Mouse (Mus musculus) ES-Bruce4 (cell line): ENCODE measurements around the gene Bcar1.

ENCODE experiments used
- CTCF ChIP-seq: IDR thresholded peaks from one replicate; pipeline ENCODE4 v1.8.1; 2011; ENCODE audit warnings: low read depth, low read length
- EP300 ChIP-seq: IDR thresholded peaks from 2 replicates; pipeline ENCODE4 v1.6.1; 2011; ENCODE audit warnings: low read depth, low read length; ENCODE audit not compliant: insufficient read depth
- POLR2A ChIP-seq: IDR thresholded peaks from one replicate; pipeline ENCODE4 v1.8.1; 2011; ENCODE audit warnings: low read length; ENCODE audit not compliant: insufficient read depth

DNA sequence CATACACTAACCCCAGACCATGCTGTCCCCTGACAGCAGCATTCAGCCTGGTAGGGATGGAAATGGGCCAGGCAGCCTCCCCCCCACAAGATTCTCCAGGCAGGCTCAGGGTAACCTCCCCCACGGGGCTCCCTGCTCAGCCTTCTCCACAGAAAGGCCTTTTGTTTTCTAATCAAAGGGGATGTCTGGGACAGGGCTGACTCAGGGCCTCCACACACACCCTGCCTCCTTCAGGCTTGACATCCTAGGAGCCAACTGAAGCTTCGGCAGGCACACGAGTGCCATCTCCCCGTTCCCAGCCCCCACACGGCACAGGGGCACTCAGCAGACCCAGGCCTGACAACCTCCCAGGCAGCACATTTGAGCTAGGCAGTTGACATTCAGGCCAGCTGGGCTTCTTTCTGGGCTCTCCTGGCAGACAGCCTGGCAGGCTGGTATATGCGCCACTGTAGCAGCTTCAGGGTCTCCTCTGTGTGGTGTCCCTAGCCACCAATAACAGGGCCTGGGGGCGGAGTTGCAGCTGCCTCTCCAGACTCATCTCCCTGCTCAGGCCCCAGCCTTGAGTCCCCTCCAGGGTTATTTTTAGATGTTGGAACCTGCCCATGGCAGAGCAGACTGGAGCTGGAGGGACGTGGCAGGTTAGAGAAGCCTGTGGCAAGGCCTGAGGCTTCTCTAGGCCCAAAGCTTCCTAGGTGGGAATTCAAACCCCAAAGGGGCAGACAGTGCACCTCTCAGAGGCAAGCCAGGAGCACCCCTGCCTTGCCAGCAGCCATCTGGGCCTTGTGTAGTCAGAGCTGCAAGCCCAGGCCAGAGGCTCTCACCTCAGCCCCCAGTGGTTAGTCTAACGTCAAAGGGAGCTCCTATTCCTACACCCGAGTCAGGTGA is 26.8 kb downstream of the Bcar1 start:
- no peak for TF ChIP-seq CTCF
- TF ChIP-seq POLR2A: no peak
- TF ChIP-seq EP300: no peak
